Mouse (Mus musculus) forebrain, embryonic 16.5 days (tissue): ENCODE measurements around the gene Skap2. TPM values are rescaled to one million over a fixed set of nuclear protein-coding genes. Genes with fewer than 3 reads are reported as not detected.
A peak's percentile ranks its signal among the peaks of the same experiment; 100 is the strongest.

Experiments used
- ATAC-seq: fragments of 200-750 bp; cut with Nextera tagmentation; 2 replicates; pipeline ENCODE4 v1.8.0; 2017; ENCODE audit warnings: mild to moderate bottlenecking, moderate library complexity
- H3K27ac ChIP-seq: fragments of 300-500 bp; sonication (generic); 2 replicates; pipeline ENCODE4 v1.5.1; 2014; ENCODE audit warnings: low read length, control low read depth
- H3K27me3 ChIP-seq: fragments of 300-500 bp; sonication (generic); replicated peaks from 2 replicates; pipeline ENCODE4 v1.6.1; 2014; ENCODE audit warnings: low read length; ENCODE audit not compliant: control insufficient read depth, insufficient read depth
- H3K36me3 ChIP-seq: fragments of 300-500 bp; sonication (generic); 2 replicates; pipeline ENCODE4 v1.6.1; 2014; ENCODE audit not compliant: control insufficient read depth, insufficient read depth
- H3K4me1 ChIP-seq: fragments of 300-500 bp; sonication (generic); replicated peaks from 2 replicates; pipeline ENCODE4 v1.6.1; 2014; ENCODE audit warnings: low read length; ENCODE audit not compliant: control insufficient read depth, insufficient read depth
- H3K4me2 ChIP-seq: fragments of 300-500 bp; sonication (generic); 2 replicates; pipeline ENCODE4 v1.6.1; 2014; ENCODE audit warnings: mild to moderate bottlenecking, low read length, control low read depth
- H3K4me3 ChIP-seq: fragments of 300-500 bp; sonication (generic); replicated peaks from 2 replicates; pipeline ENCODE4 v1.5.1; 2014; ENCODE audit warnings: mild to moderate bottlenecking, low read length, control low read depth
- H3K9ac ChIP-seq: fragments of 300-500 bp; sonication (generic); replicated peaks from 2 replicates; pipeline ENCODE4 v1.6.1; 2014; ENCODE audit warnings: low read depth, low read length, control low read depth
- H3K9me3 ChIP-seq: fragments of 300-500 bp; sonication (generic); 2 replicates; pipeline ENCODE4 v1.6.1; 2016; ENCODE audit warnings: low read length; ENCODE audit not compliant: control insufficient read depth
- WGBS: fragments of 180-500 bp; shearing (Covaris S2); extraction: QIAGEN DNeasy Blood & Tissue Kit; methylation state at CpG from one replicate; pipeline ENCODE4 v1.1.7; 2014; 5-methylcytosine and 5-hydroxymethylcytosine counted together
- polyA plus RNA-seq: library from polyadenylated mRNA; unstranded; fragments of >200 nt; fragmentation: Nextera tagmentation; extraction: Ambion mirVana; gene quantifications from 2 replicates; pipeline ENCODE4 v1.2.1, GENCODE M21; 2015

Skap2 gene
- polyA plus RNA-seq, result 5.5 and 7.0 TPM in 2 replicates

DNA sequence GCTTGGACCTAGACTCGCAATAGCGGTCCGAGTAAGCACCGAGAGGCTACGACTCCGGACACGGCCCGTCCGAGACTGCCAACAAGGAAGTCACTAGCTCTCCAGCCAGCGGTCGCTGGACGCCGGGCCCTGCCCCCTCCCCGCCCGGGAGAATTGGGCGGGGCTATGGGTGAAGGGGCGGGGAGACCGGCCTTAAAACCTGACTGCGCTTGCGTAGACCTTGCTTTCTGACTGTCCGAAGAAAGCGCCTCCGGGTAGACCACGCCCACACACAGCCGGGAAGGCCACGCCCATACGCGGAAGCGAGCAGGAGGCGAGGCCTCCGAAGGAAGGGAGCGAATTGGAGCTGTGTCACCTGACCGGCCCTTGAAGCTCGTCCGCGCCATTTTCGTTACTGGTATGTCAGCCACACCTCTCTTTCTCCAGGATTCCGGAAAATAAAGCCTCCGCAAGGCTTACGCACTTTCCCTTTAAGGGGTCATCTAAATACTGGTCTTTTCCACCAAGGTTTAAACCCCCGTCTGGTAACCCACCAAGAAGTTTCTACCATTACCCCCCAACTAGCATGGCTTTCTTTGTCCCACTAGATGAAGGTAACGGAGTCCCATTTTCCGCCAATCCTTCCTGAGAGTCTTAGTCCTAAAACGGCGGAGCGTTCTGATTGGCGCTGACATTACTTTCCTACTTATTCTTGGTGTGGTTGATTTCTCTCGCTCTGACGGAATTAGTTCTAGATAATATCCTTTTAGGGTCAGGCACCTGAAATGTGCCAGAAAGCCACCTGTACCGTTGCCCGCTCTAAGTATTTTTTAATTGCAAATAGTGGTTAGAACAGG, at the start of gene Skap2:
Gene Skap2, minus strand, starts transcription at position 141 of the 836 bp plus-strand sequence.
- Histone ChIP-seq H3K36me3 (no peaks in the 10 kb centered on the region), H3K27ac (no peak within 1 kb of the TSS), H3K4me1 (peaks cover 3% of the 10 kb centered on the region), H3K9ac (peak within 1 kb of the TSS; percentile 58), H3K4me3 (peak within 1 kb of the TSS; percentile 59), H3K27me3 (peaks cover 38% of the 10 kb centered on the region), H3K9me3 (no peaks in the 10 kb centered on the region), H3K4me2 (peak within 1 kb of the TSS; percentile 62)
- peak; percentile 98 for ATAC-seq
- under 1% methylated on average over 51 of the region's 51 CpGs for WGBS

DNA sequence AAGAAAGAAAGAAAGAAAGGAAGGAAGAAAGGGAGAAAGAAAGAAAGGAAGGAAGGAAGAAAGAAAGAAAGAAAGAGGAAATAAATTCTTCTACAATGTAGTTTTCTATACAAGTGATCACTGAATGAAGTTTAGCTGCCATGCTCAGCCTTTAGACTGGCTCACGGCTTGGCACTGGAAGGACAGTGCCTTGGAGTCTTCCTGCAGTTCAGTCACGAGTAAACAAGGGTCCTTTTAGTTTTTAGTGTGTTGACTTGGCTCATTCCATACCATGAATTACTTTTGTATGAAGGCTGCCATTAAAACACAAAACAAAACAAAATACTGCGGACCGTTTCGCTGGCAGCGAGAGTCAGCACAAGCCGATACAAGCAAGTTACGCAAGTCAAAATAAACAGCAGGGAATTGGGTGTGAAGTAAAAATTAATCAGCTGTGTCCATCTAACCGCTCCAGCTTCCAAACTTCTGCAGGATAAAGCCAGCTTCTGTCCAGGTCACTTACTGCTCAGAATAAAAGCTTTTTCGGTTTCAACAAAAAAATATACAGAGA, 46.6 kb upstream of the Skap2 start:
- Histone ChIP-seq H3K4me3 (no peak overlapping the region), H3K27ac (no peak overlapping the region), H3K36me3 (no peaks in the 10 kb centered on the region), H3K9ac (no peak overlapping the region), H3K9me3 (no peaks in the 10 kb centered on the region), H3K27me3 (0 out of 2 replicates have a peak, but pooled peaks cover 2% of the 10 kb centered on the region), H3K4me1 (peaks cover 8% of the 10 kb centered on the region), H3K4me2 (no peak overlapping the region)
- no peak for ATAC-seq
- 36% methylated on average over 10 of the region's 10 CpGs for WGBS

DNA sequence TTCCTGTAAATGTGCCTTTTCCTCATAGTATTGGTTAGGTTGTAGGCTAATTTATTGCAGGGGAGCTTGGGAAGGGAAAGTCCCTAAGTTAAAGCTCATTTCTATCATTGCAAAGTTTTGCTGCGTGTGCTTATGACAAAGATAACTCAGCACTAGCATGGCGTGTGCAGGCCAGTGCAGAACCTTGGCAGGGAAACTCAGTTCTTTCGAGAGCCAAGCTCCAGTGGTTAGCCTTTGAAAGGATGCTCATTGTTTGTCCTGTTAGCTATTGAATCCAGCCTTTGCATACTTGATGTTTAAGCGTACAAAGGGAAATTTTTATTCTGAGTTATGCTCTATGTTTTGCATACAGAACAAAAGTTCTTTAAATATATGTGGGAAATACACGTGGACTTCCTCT, 45.8 kb upstream of the Skap2 start:
- Histone ChIP-seq H3K9ac (no peak overlapping the region), H3K27me3 (0 out of 2 replicates have a peak, but pooled peaks cover 2% of the 10 kb centered on the region), H3K4me1 (peaks cover 7% of the 10 kb centered on the region), H3K9me3 (no peaks in the 10 kb centered on the region), H3K4me2 (no peak overlapping the region), H3K4me3 (no peak overlapping the region), H3K36me3 (no peaks in the 10 kb centered on the region), H3K27ac (no peak overlapping the region)
- WGBS, result 21% methylated on average over 5 of the region's 5 CpGs
- ATAC-seq, result no peak

DNA sequence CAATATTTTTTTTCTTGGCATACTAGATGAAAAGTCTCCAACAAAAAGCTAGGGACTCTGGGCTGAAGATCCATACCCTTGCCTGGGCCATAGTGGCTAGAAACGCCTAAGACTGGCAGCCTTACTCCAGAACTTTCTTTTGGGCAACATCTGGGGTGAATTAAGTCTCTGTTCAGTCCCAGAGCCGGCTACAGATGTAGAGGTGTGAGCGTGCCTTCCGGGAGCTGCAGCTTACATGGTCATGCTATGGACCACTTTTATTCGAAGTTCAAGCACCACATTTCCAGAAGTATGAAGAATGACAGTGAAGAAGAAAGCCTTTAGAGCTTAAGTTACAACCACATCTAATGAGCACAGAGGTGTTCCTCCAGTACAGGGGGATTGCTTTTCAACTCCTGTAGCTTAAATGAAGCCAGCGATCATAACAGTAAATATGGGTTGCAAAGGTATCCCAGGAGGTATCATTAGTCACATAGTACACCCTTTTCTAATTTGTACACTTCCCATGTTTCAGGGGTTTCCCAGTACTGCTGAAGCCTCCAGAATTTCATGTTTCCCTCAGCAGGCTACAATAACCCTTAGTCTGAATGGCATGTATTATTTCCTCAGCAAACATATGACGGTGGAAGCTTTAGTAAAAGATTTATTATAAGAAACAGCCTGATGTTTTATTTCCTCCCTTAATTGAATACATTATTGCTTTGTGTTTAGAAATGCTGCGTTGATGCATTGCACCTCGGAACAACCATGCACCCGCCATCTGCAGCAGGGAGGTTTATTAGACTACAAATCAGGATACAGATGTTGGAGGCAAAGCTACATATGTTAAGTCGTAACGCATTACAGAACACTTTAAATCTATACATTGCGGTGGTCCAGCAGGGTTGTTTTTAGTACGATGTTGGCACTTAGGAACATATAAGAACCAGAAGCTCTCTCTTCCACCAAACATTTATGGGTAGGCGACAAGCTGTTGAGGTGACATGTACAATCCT, 41.5 kb upstream of the Skap2 start:
- H3K36me3 ChIP-seq, result no peaks in the 10 kb centered on the region
- no peak overlapping the region for H3K4me2 ChIP-seq
- H3K27ac ChIP-seq, result no peak overlapping the region
- 87% methylated on average over 15 of the region's 15 CpGs for WGBS
- no peaks in the 10 kb centered on the region; the same call in 1 of the 2 replicates for H3K4me1 ChIP-seq
- no peak overlapping the region for H3K4me3 ChIP-seq
- no peaks in the 10 kb centered on the region for H3K9me3 ChIP-seq
- 0 out of 2 replicates have a peak, but pooled peaks cover 2% of the 10 kb centered on the region for H3K27me3 ChIP-seq
- no peak overlapping the region for H3K9ac ChIP-seq
- ATAC-seq, result no peak

DNA sequence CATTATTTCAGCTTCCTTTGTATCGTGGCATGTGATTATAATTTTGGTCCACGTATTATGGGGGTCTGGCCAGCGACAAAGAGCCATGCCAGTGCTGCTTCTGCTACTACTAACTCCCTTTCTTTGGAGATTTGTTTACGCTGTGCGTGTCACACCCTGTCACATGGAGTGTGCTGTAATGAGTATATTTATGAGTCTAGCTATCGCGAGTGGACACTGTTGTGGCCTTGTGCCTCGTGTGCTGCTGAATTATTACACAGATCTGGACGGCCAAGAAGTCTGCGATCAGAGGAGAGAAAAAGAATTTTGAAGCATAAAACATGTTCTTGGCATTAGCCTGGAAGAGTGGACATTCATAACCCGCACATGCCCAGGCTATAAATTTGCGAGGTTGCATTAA, 37.7 kb upstream of the Skap2 start:
- no peak overlapping the region for H3K4me2 ChIP-seq
- WGBS, result 88% methylated on average over 12 of the region's 12 CpGs
- H3K9ac ChIP-seq, result no peak overlapping the region
- H3K27me3 ChIP-seq, result no peaks in the 10 kb centered on the region
- H3K36me3 ChIP-seq, result no peaks in the 10 kb centered on the region
- H3K4me1 ChIP-seq, result no peaks in the 10 kb centered on the region
- no peak for ATAC-seq
- H3K27ac ChIP-seq, result no peak overlapping the region
- no peaks in the 10 kb centered on the region for H3K9me3 ChIP-seq
- no peak overlapping the region for H3K4me3 ChIP-seq

DNA sequence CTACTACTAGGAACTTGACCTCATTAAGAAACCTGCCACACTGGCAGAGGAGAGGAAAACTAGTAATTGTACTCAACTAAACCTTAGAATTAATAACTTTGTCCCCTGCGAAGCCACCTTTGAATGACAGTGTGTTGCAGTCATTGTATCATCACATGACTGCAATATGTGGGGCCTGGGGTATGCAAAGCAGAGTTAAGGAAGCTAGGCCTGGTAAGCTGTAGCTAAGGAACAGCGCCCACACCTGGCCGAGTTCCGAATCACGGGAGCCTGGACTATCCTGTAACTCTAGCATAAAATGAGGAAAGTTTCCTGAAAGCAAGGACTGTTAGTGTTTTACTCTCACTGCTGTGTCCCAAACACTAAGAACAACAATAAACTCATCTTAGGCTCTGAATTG, 33.2 kb upstream of the Skap2 start:
- H3K9ac ChIP-seq, result no peak overlapping the region
- H3K4me1 ChIP-seq, result no peaks in the 10 kb centered on the region
- no peak overlapping the region for H3K4me2 ChIP-seq
- H3K36me3 ChIP-seq, result no peaks in the 10 kb centered on the region
- ATAC-seq, result no peak
- WGBS, result 55% methylated on average over 5 of the region's 5 CpGs
- no peak overlapping the region for H3K4me3 ChIP-seq
- H3K27ac ChIP-seq, result no peak overlapping the region
- no peaks in the 10 kb centered on the region for H3K9me3 ChIP-seq
- H3K27me3 ChIP-seq, result no peaks in the 10 kb centered on the region

DNA sequence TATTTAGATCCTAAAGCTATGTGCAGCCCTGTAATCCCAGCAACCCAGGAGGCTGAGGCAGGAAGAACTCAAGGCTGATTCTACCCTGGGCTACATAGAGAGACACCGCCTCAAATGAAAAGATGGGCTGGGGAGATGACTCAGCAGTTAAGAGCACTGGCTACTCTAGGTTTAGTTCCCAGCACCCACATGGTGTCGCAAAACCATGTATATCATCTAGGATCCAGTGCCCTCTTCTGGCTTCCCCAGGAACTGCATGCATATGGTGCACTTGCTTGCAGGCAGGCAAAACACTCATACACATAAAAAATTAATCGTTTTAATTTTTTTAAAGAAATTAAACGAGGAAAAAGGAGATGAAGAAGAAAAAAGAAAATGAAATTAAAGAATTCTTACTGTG, 23.7 kb upstream of the Skap2 start:
- no peaks in the 10 kb centered on the region for H3K27me3 ChIP-seq
- no peak overlapping the region for H3K4me3 ChIP-seq
- no peaks in the 10 kb centered on the region for H3K4me1 ChIP-seq
- no peak overlapping the region for H3K9ac ChIP-seq
- H3K36me3 ChIP-seq, result no peaks in the 10 kb centered on the region
- 0 out of 2 replicates have a peak, but pooled peaks cover 3% of the 10 kb centered on the region for H3K9me3 ChIP-seq
- WGBS, result 85% methylated on average over 4 of the region's 4 CpGs
- no peak for ATAC-seq
- no peak overlapping the region for H3K27ac ChIP-seq
- H3K4me2 ChIP-seq, result no peak overlapping the region

DNA sequence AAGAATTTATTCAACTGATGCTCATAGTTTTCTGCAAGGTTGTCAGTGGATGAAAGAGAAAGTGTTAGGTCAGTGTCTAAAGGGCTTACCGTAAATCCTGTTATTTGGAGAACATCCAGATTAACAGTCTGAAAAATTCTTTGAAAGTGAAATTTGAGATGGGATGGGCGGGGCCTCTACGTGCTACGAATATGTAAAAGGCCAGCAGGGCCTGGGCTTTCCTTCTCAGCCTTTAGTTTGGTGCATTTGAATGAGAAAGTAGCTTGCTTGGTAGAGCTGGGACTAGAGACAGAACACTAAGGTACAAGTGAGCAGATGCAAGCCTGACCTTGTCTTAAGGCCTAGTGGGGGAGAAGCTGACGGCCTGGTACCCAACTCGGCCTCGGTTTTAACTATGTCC, 18.8 kb upstream of the Skap2 start:
- Histone ChIP-seq H3K36me3 (no peaks in the 10 kb centered on the region), H3K27ac (no peak overlapping the region), H3K9me3 (0 out of 2 replicates have a peak, but pooled peaks cover 3% of the 10 kb centered on the region), H3K4me3 (no peak overlapping the region), H3K4me2 (no peak overlapping the region), H3K4me1 (no peaks in the 10 kb centered on the region), H3K9ac (no peak overlapping the region), H3K27me3 (no peaks in the 10 kb centered on the region)
- ATAC-seq, result no peak
- WGBS, result 17% methylated on average over 7 of the region's 7 CpGs

DNA sequence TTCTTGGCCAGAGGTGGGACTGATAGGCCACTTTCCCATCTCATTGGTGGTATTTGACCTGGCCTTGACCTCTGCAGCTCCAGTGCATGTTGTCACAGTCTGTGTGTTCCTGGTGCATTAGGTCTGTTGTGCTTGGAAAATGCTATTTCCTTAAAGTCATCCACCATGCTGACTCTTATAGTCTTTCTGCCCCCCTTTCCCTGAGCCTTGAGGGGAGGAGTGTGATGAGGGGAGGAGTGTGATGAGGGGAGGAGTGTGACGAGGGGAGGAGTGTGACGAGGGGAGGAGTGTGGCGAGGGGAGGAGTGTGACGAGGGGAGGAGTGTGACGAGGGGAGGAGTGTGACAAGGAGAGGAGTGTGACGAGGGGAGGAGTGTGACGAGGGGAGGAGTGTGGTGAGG, 15.8 kb upstream of the Skap2 start:
- ATAC-seq, result no peak
- Histone ChIP-seq H3K36me3 (no peaks in the 10 kb centered on the region), H3K4me2 (no peak overlapping the region), H3K27me3 (no peaks in the 10 kb centered on the region), H3K27ac (no peak overlapping the region), H3K4me1 (no peaks in the 10 kb centered on the region), H3K9me3 (no peaks in the 10 kb centered on the region), H3K4me3 (no peak overlapping the region), H3K9ac (no peak overlapping the region)
- WGBS, result 95% methylated on average over 7 of the region's 7 CpGs
